Mouse (Mus musculus) limb, embryonic 15.5 days (tissue): Measurements from ENCODE around the gene Coro2b. TPM values are rescaled to one million over a fixed set of nuclear protein-coding genes. Genes with fewer than 3 reads are reported as not detected.

Experiments used
- ATAC-seq: fragments of 200-750 bp; cut with Nextera tagmentation; 2 replicates; pipeline ENCODE4 v1.8.0; 2017; ENCODE audit warnings: low read depth, moderate TSS enrichment; ENCODE audit not compliant: insufficient number of reproducible peaks, low FRiP score, low TSS enrichment
- H3K27ac ChIP-seq: fragments of 300-500 bp; sonication (generic); 2 replicates; pipeline ENCODE4 v1.5.1; 2015; ENCODE audit warnings: moderate library complexity, mild to moderate bottlenecking, inconsistent platforms
- H3K27me3 ChIP-seq: fragments of 300-500 bp; sonication (generic); 2 replicates; pipeline ENCODE4 v1.6.1; 2015; ENCODE audit warnings: inconsistent platforms
- H3K36me3 ChIP-seq: fragments of 300-500 bp; sonication (generic); 2 replicates; pipeline ENCODE4 v1.6.1; 2015; ENCODE audit warnings: inconsistent platforms
- H3K4me1 ChIP-seq: fragments of 300-500 bp; sonication (generic); 2 replicates; pipeline ENCODE4 v1.6.1; 2015; ENCODE audit warnings: inconsistent platforms
- H3K4me2 ChIP-seq: fragments of 300-500 bp; sonication (generic); 2 replicates; pipeline ENCODE4 v1.6.1; 2015; ENCODE audit warnings: mild to moderate bottlenecking, inconsistent platforms
- H3K4me3 ChIP-seq: fragments of 300-500 bp; sonication (generic); 2 replicates; pipeline ENCODE4 v1.5.1; 2015; ENCODE audit warnings: mild to moderate bottlenecking, inconsistent platforms
- H3K9ac ChIP-seq: fragments of 300-500 bp; sonication (generic); 2 replicates; pipeline ENCODE4 v1.6.1; 2015; ENCODE audit warnings: inconsistent platforms
- H3K9me3 ChIP-seq: fragments of 300-500 bp; sonication (generic); 2 replicates; pipeline ENCODE4 v1.6.1; 2016; ENCODE audit warnings: inconsistent platforms
- WGBS: fragments of 180-500 bp; shearing (Covaris S2); methylation state at CpG from one replicate; pipeline ENCODE4 v1.1.7; 2015; 5-methylcytosine and 5-hydroxymethylcytosine counted together
- polyA plus RNA-seq: library from polyadenylated mRNA; unstranded; fragments of >200 nt; fragmentation: Nextera tagmentation; extraction: Ambion mirVana; gene quantifications from 2 replicates; pipeline ENCODE4 v1.2.1, GENCODE M21; 2015

Coro2b gene
- polyA plus RNA-seq, 1 experiment from 2014 or later = 9.4 TPM

DNA sequence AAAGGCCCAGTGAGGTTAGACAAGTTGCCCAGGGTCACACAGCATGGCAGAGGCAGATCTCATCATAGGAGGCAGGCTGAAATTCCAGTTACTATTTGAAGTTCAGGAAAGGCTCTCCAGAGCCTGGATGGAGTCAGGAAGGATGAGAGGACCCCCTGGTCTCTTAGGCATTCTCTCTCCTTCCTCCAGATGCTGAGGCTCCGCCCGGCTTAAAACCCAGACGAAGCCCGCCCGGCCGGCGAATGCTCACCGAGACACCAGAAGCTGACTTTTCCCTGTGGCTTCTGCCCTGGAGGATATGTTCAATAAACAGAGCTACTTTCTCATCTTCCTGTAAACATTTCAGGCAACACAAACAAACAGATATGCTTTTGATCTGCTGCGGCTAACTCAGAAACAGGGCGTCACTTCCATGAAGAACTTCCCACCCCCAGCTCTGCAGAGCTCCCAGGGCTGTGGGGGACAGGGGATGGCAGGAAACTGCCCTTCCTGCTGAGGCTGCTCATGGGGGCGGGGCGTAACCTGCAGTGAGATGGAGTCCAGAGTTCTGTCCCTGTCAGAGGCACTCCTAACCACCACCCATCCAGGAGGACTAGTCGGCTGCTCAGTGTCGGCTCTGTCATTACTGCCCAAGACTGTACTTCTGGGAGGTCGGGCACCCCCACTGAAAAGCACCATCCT is 13.9 kb downstream of the Coro2b start:
- Histone ChIP-seq H3K9ac (no peak overlapping the region), H3K9me3 (no peaks in the 10 kb centered on the region), H3K36me3 (no peaks in the 10 kb centered on the region), H3K27ac (no peak overlapping the region; the same call in 1 of the 2 replicates), H3K4me2 (no peak overlapping the region), H3K27me3 (0 out of 2 replicates have a peak, but pooled peaks cover 11% of the 10 kb centered on the region), H3K4me1 (peaks cover 38% of the 10 kb centered on the region), H3K4me3 (no peak overlapping the region)
- ATAC-seq = no peak
- 26% methylated on average over 15 of the region's 15 CpGs for WGBS

DNA sequence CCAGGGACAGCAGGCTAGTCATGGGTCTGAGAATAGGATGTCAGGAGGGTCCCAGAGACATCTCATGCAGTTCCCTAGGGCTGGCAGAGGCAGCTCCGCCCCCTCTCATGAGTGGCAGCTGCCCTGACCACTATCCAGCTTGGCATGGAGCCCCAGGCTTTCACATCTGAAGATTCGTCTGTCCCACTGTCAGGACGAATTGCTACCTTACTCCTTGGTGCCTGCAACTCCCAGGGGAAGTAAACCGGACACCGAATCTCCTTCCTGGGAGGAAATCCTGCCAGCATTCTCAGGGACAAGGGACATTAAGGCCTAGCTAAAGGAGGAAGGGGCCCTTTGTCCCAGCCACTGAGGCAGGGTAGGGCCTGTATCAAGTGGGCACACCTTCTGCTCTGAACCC is 14.6 kb downstream of the Coro2b start:
- no peak for ATAC-seq

GRCm38 (mm10) chr9:62521541-62521940 is 15.3 kb downstream of the Coro2b start:
- H3K9ac ChIP-seq = no peak overlapping the region
- no peak for ATAC-seq
- H3K9me3 ChIP-seq = no peaks in the 10 kb centered on the region
- H3K4me2 ChIP-seq = no peak overlapping the region
- 0 out of 2 replicates have a peak, but pooled peaks cover 11% of the 10 kb centered on the region for H3K27me3 ChIP-seq
- H3K4me1 ChIP-seq = peaks cover 33% of the 10 kb centered on the region
- H3K4me3 ChIP-seq = no peak overlapping the region
- peak overlapping the region; percentile 33; the same call in 1 of the 2 replicates for H3K27ac ChIP-seq
- H3K36me3 ChIP-seq = no peaks in the 10 kb centered on the region
- WGBS = 60% methylated on average over 9 of the region's 9 CpGs

More for the DNA sequence above, 14.6 kb downstream of the Coro2b start:
- H3K9ac ChIP-seq = no peak overlapping the region
- no peak overlapping the region for H3K4me2 ChIP-seq
- 0 out of 2 replicates have a peak, but pooled peaks cover 11% of the 10 kb centered on the region for H3K27me3 ChIP-seq
- peaks cover 37% of the 10 kb centered on the region for H3K4me1 ChIP-seq
- H3K27ac ChIP-seq = no peak overlapping the region
- H3K4me3 ChIP-seq = no peak overlapping the region
- WGBS = 65% methylated on average over 5 of the region's 5 CpGs
- H3K36me3 ChIP-seq = no peaks in the 10 kb centered on the region
- no peaks in the 10 kb centered on the region for H3K9me3 ChIP-seq

GRCm38 (mm10) chr9:62520933-62521332 is 15.9 kb downstream of the Coro2b start:
- peak overlapping the region; percentile 33; the same call in 1 of the 2 replicates for H3K27ac ChIP-seq

DNA sequence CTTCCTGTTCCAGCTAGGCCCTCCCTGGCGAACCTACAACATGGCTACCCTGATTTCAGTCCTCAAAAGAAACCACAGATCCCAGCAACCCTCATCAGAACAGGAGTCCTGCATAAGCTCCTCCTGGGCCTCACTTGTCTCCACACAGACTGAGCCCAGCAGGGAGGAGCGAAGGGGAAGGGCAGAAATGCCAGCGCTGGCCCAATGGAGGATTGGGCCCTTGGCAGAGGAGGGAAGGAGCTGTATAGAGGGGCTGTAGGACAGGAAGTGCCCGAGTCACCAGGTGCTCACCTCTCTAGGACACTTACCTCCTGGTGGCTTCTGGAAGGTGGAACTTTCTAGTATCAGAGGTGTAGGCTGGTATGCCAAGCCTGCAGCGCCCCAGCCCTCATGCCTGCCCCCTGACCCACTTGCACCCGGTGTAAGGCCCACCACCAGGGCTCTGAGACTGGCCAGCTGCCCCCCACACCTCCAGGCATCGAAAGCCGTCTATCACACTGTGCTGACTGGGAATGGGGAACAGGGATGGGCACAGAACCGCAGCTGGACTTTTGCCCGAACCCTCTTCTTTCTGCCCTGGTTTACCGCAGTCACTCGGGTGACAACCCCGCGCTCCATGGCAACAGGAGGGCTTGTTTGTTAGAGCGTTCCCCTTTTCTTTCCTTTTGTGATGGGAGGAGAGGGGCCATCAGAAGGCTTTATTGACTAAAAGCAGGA is 16.9 kb downstream of the Coro2b start:
- 83% methylated on average over 15 of the region's 15 CpGs for WGBS
- no peak overlapping the region for H3K9ac ChIP-seq
- no peaks in the 10 kb centered on the region for H3K36me3 ChIP-seq
- no peak overlapping the region for H3K4me3 ChIP-seq
- no peak for ATAC-seq
- H3K4me2 ChIP-seq = no peak overlapping the region
- H3K4me1 ChIP-seq = peaks cover 22% of the 10 kb centered on the region
- H3K27me3 ChIP-seq = 0 out of 2 replicates have a peak, but pooled peaks cover 11% of the 10 kb centered on the region
- no peaks in the 10 kb centered on the region for H3K9me3 ChIP-seq
- H3K27ac ChIP-seq = no peak overlapping the region

More at GRCm38 (mm10) chr9:62520933-62521332, 15.9 kb downstream of the Coro2b start:
- Histone ChIP-seq H3K4me3 (no peak overlapping the region), H3K4me2 (no peak overlapping the region), H3K36me3 (no peaks in the 10 kb centered on the region), H3K4me1 (peaks cover 27% of the 10 kb centered on the region), H3K9ac (no peak overlapping the region), H3K27me3 (0 out of 2 replicates have a peak, but pooled peaks cover 11% of the 10 kb centered on the region), H3K9me3 (no peaks in the 10 kb centered on the region)
- ATAC-seq = no peak
- WGBS = 59% methylated on average over 9 of the region's 9 CpGs

GRCm38 (mm10) chr9:62519334-62519733 is 17.5 kb downstream of the Coro2b start:
- WGBS = 90% methylated on average over 10 of the region's 10 CpGs

DNA sequence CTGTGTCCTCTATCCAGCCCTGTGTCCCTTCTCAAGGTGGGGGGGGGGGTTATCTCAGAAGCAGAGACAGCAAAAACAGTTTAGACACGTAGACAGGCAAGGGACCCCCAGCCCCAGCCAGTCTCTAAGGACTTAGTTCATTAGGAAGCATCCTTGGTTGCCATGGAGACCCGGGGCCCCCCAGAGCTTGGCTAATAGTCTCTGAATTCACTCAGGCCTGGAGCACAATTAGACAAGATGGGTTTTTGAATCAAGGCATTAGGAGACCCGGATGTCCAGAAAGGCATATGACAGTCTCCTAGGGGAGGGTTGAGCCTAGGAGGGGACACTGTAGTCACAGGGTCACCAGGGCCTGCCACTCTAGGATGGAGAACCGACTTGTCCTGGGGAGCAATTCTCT is 18.3 kb downstream of the Coro2b start:
- Histone ChIP-seq H3K9ac (no peak overlapping the region), H3K27me3 (0 out of 2 replicates have a peak, but pooled peaks cover 9% of the 10 kb centered on the region), H3K9me3 (no peaks in the 10 kb centered on the region), H3K4me1 (peaks cover 25% of the 10 kb centered on the region), H3K4me2 (no peak overlapping the region), H3K36me3 (no peaks in the 10 kb centered on the region), H3K4me3 (no peak overlapping the region), H3K27ac (no peak overlapping the region)
- no peak for ATAC-seq
- 61% methylated on average over 4 of the region's 4 CpGs for WGBS

More at GRCm38 (mm10) chr9:62519334-62519733, 17.5 kb downstream of the Coro2b start:
- Histone ChIP-seq H3K4me1 (peaks cover 22% of the 10 kb centered on the region), H3K9me3 (no peaks in the 10 kb centered on the region), H3K4me2 (no peak overlapping the region), H3K9ac (no peak overlapping the region), H3K36me3 (no peaks in the 10 kb centered on the region), H3K4me3 (no peak overlapping the region), H3K27ac (no peak overlapping the region), H3K27me3 (0 out of 2 replicates have a peak, but pooled peaks cover 11% of the 10 kb centered on the region)
- ATAC-seq = no peak

DNA sequence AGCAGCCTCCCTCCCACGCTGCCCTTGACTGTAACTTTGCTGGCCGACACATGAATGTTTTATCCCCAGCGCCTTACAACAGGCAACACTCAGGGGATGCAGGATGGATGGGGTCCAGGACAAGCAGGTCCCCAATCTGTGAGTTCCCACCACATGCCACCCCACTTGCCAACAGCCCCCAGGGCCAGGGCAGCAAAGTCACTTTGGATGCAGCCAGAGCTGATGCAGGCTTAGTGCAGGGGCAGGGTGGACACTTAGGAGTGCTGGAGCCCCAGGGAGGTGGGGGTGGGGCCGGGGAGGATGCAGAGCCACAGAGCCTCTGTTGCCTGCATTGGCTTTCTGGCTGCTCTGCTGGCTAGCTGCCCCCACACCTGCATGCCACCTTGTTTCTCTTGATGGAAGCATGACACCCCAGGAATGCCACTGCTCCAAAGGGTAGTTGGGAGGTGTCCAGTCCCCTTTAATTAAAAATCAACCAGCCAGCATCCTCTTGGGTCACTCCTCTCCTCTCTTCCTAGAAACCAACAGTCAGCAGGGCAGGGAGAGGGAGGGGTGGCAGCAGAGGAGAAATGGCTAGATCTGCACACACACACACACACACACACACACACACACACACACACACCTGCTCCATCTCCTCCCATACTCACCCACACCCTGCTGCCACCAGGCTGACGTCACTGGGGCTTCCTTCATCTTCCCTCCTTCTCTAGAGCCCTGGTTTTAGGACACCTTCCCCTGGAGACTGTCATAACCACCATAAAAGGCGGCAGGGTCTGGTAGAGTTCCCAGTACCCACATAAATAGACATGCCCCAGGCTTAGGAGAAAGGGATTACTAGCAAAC is 19.5 kb downstream of the Coro2b start:
- Histone ChIP-seq H3K27me3 (no peaks in the 10 kb centered on the region), H3K9me3 (no peaks in the 10 kb centered on the region), H3K4me2 (no peak overlapping the region), H3K36me3 (no peaks in the 10 kb centered on the region), H3K27ac (no peak overlapping the region), H3K4me3 (no peak overlapping the region), H3K4me1 (peaks cover 21% of the 10 kb centered on the region), H3K9ac (no peak overlapping the region)
- ATAC-seq = no peak
- WGBS = 67% methylated on average over 6 of the region's 6 CpGs

DNA sequence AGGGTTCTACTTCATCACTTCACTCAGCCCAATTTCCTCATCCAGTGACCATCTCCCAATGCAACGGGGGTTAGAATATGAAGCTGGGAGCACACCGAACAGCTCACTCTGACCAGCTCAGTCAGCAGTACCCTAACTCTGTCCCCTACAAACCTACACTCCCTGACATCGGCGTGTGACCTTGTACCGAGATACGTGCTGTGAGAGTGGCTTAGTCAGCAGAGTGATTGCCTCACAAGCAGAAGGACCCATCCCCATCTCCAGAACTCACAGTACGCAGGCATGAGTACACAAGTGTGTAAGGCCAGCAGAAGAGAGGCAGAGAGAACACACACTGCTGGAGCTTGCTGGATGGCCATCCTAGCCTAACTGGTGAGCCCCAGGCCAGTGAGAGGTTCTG is 21.7 kb downstream of the Coro2b start:
- Histone ChIP-seq H3K27me3 (no peaks in the 10 kb centered on the region), H3K9me3 (no peaks in the 10 kb centered on the region), H3K4me1 (peaks cover 27% of the 10 kb centered on the region), H3K9ac (no peak overlapping the region), H3K36me3 (no peaks in the 10 kb centered on the region), H3K4me3 (no peak overlapping the region), H3K27ac (no peak overlapping the region), H3K4me2 (no peak overlapping the region)
- ATAC-seq = no peak
- WGBS = 94% methylated on average over 7 of the region's 7 CpGs

- Histone ChIP-seq H3K27me3 (no peaks in the 10 kb centered on the region), H3K27ac (peak overlapping the region; percentile 44; the same call in 1 of the 2 replicates), H3K9ac (no peak overlapping the region), H3K4me3 (no peak overlapping the region), H3K4me2 (no peak overlapping the region), H3K9me3 (no peaks in the 10 kb centered on the region), H3K36me3 (no peaks in the 10 kb centered on the region), H3K4me1 (peaks cover 27% of the 10 kb centered on the region)
- 25% methylated on average over 10 of the region's 10 CpGs for WGBS
- ATAC-seq = peak; percentile 52; the same call in 1 of the 2 replicates
Measured at GRCm38 (mm10) chr9:62513492-62514133, 23.2 kb downstream of the Coro2b start.

DNA sequence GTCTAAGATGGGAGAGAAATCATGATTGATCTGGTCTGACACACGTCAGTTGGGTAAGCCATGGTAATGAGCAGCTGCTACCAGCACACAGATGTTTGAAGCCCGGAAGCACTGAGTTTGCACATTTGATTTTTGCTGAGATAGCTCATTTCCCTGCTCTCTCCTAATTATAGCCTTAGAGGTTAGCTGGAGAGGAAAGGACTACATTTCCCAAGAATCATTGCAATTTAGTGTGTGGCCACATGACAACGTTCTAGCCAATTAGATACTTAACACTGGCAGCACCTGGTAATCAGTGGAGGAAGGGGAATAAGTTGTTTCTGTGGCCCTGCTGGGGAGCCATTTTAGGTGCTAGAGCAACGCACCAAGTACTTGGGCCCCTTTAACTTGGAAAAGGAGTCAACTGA is 26.3 kb downstream of the Coro2b start:
- no peaks in the 10 kb centered on the region for H3K36me3 ChIP-seq
- WGBS = 49% methylated on average over 4 of the region's 4 CpGs
- no peak overlapping the region for H3K27ac ChIP-seq
- no peaks in the 10 kb centered on the region for H3K27me3 ChIP-seq
- H3K4me3 ChIP-seq = no peak overlapping the region
- H3K4me1 ChIP-seq = peaks cover 23% of the 10 kb centered on the region
- no peak for ATAC-seq
- no peak overlapping the region for H3K9ac ChIP-seq
- H3K9me3 ChIP-seq = no peaks in the 10 kb centered on the region
- H3K4me2 ChIP-seq = no peak overlapping the region
